ENCODE assay signal across 25 mouse cellular contexts in the genomic region with DNA sequence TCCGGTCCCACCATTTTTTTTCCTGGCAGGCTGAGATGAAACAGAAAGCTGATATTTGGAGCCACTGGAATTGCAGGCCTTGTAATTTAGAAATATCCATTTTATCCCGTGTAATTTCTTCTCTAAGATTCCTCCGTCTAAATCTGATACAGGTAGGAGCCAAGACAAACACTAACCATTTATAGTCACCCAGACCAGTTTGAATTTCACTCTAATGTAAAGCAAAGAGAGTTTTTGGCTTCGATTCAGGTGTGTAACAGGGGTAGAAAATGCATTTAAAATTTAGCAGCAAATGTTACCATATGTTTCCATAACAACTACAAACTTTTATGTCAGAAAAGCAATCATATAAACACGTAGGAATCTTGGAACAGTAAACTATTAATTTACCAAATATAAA.
DNase-seq lines count a peak whose midpoint lies in the region; ATAC-seq and TF ChIP-seq lines count a peak whose summit lies in the region.
"Had no signal": no experiment of that assay in that cellular context is flagged by ENCODE, and none has a peak within 500 bp of the region (broad histone marks: within the 10 kb centered on the region; RNA-seq: fewer than 3 reads in every experiment).

No protein-coding gene starts in this region.

- TF ChIP-seq CTCF in kidney, adult 2 months (conservative IDR thresholded peaks at IDR 0.05; ENCODE audit: insufficient read depth, insufficient read length, low read depth, low read length): no peak

- H3K9me3 ChIP-seq in lung, embryonic 15.5 days: no peaks in the 10 kb centered on the region
- H3K9me3 ChIP-seq in limb, embryonic 14.5 days (ENCODE audit: control insufficient read depth, low read length): no peaks in the 10 kb centered on the region
- H3K9me3 ChIP-seq in forebrain, embryonic 15.5 days: no peaks in the 10 kb centered on the region
- H3K9me3 ChIP-seq: embryonic facial prominence, embryonic 12.5 days; forebrain, embryonic 10.5 days; forebrain, embryonic 13.5 days; G1E; hindbrain, embryonic 12.5 days; hindbrain, embryonic 15.5 days had no signal

- no peak for TF ChIP-seq POLR2A in kidney, adult 2 months (IDR thresholded peaks at IDR 0.05; ENCODE audit: low read depth, low read length)
- no peak for TF ChIP-seq POLR2A in limb, embryonic 14.5 days (IDR thresholded peaks at IDR 0.05; ENCODE audit: borderline replicate concordance, extremely low read depth, insufficient read depth, insufficient read length)

- peak overlapping the region; percentile 26; the same call in 1 of the 2 replicates for H3K27ac ChIP-seq in kidney, adult 2 months (ENCODE audit: insufficient read depth, low read depth, low read length)
- H3K27ac ChIP-seq in lung, embryonic 15.5 days: peak overlapping the region; percentile 39
- H3K27ac ChIP-seq in limb, embryonic 14.5 days (replicated peaks; ENCODE audit: low read depth, low read length): no peak overlapping the region
- no peak overlapping the region for H3K27ac ChIP-seq in forebrain, embryonic 15.5 days (replicated peaks)
- H3K27ac ChIP-seq: forebrain, embryonic 10.5 days; forebrain, embryonic 13.5 days; gastrocnemius, adult 2 months; hindbrain, embryonic 15.5 days had no signal

- DNase-seq in kidney, adult 2 months: no peak
- no peak for DNase-seq in kidney, adult 8-10 months
- no peak for DNase-seq in lung, postnatal 10 days
- DNase-seq in limb, embryonic 14.5 days (ENCODE audit: low spot score): peak; percentile 77
- DNase-seq: adrenal gland, postnatal 10 days; adrenal gland, postnatal 36 days; B cell, adult 2 months; cerebellum, adult 18-20 months; cerebellum, adult 9-10 months; cerebellum, postnatal 14 days; forebrain, postnatal 0 days; gastrocnemius, adult 2 months; gastrocnemius, postnatal 14 days; heart, adult 11 months had no signal

- 72% methylated on average over 5 of the region's 5 CpGs for WGBS in kidney, adult 2 months
- WGBS in lung, embryonic 15.5 days: 61% methylated on average over 5 of the region's 5 CpGs
- WGBS in limb, embryonic 14.5 days: 19% methylated on average over 5 of the region's 5 CpGs
- WGBS in forebrain, embryonic 15.5 days: 77% methylated on average over 5 of the region's 5 CpGs

- no peak overlapping the region for H3K4me3 ChIP-seq in kidney, adult 2 months (ENCODE audit: insufficient read depth, low read depth, low read length)
- no peak overlapping the region for H3K4me3 ChIP-seq in lung, embryonic 15.5 days
- H3K4me3 ChIP-seq in limb, embryonic 14.5 days (replicated peaks; ENCODE audit: low read length): no peak overlapping the region
- no peak overlapping the region for H3K4me3 ChIP-seq in forebrain, embryonic 15.5 days
- H3K4me3 ChIP-seq: embryonic facial prominence, embryonic 12.5 days; forebrain, embryonic 10.5 days; forebrain, embryonic 13.5 days; gastrocnemius, adult 2 months; hindbrain, embryonic 12.5 days; hindbrain, embryonic 15.5 days had no signal

- ATAC-seq in lung, embryonic 15.5 days (ENCODE audit: borderline replicate concordance, extremely low read depth, low FRiP score, low TSS enrichment): no peak
- peak; percentile 46; the same call in 1 of the 2 replicates for ATAC-seq in limb, embryonic 14.5 days (ENCODE audit: low FRiP score, low read depth)
- no peak for ATAC-seq in forebrain, embryonic 15.5 days (replicated peaks)
- ATAC-seq: forebrain, embryonic 13.5 days; forebrain, postnatal 0 days; Patski had no signal

- no peaks in the 10 kb centered on the region for H3K27me3 ChIP-seq in kidney, adult 2 months (replicated peaks; ENCODE audit: control insufficient read depth, insufficient read depth, low read length)
- no peaks in the 10 kb centered on the region for H3K27me3 ChIP-seq in lung, embryonic 15.5 days
- peaks cover 9% of the 10 kb centered on the region for H3K27me3 ChIP-seq in limb, embryonic 14.5 days (ENCODE audit: control insufficient read depth, insufficient read depth, low read length)
- H3K27me3 ChIP-seq in forebrain, embryonic 15.5 days: no peaks in the 10 kb centered on the region
- H3K27me3 ChIP-seq: CH12.LX; embryonic facial prominence, embryonic 12.5 days; hindbrain, embryonic 12.5 days; hindbrain, embryonic 15.5 days; Patski had no signal

- H3K4me2 ChIP-seq in lung, embryonic 15.5 days: no peak overlapping the region
- H3K4me2 ChIP-seq in limb, embryonic 14.5 days (replicated peaks; ENCODE audit: low read depth, low read length, severe bottlenecking): no peak overlapping the region
- H3K4me2 ChIP-seq in forebrain, embryonic 15.5 days (replicated peaks): no peak overlapping the region
- H3K4me2 ChIP-seq: embryonic facial prominence, embryonic 12.5 days; forebrain, embryonic 13.5 days; heart, embryonic 11.5 days; hindbrain, embryonic 12.5 days; hindbrain, embryonic 15.5 days had no signal

- H3K9ac ChIP-seq in lung, embryonic 15.5 days: no peak overlapping the region
- H3K9ac ChIP-seq in limb, embryonic 14.5 days (ENCODE audit: low read depth, low read length, severe bottlenecking): no peak overlapping the region
- no peak overlapping the region for H3K9ac ChIP-seq in forebrain, embryonic 15.5 days (replicated peaks)
- H3K9ac ChIP-seq: embryonic facial prominence, embryonic 12.5 days; forebrain, embryonic 13.5 days; forebrain, postnatal 0 days; hindbrain, embryonic 12.5 days; hindbrain, embryonic 15.5 days had no signal

- peaks cover 18% of the 10 kb centered on the region; the same call in 1 of the 2 replicates for H3K4me1 ChIP-seq in kidney, adult 2 months (ENCODE audit: control insufficient read depth, insufficient read depth, low read length)
- peaks cover 26% of the 10 kb centered on the region for H3K4me1 ChIP-seq in lung, embryonic 15.5 days
- peaks cover 27% of the 10 kb centered on the region for H3K4me1 ChIP-seq in limb, embryonic 14.5 days (ENCODE audit: control insufficient read depth, insufficient read depth, low read length)
- peaks cover 3% of the 10 kb centered on the region; the same call in 1 of the 2 replicates for H3K4me1 ChIP-seq in forebrain, embryonic 15.5 days

- no peaks in the 10 kb centered on the region for H3K36me3 ChIP-seq in kidney, adult 2 months (ENCODE audit: control insufficient read depth, insufficient read depth, low read length)
- H3K36me3 ChIP-seq in lung, embryonic 15.5 days: no peaks in the 10 kb centered on the region
- H3K36me3 ChIP-seq in limb, embryonic 14.5 days (ENCODE audit: control insufficient read depth, insufficient read depth, low read length): no peaks in the 10 kb centered on the region; the same call in 1 of the 2 replicates
- H3K36me3 ChIP-seq in forebrain, embryonic 15.5 days: no peaks in the 10 kb centered on the region
- H3K36me3 ChIP-seq: forebrain, embryonic 10.5 days; hindbrain, embryonic 12.5 days; hindbrain, embryonic 15.5 days had no signal

Comparison
In these comparisons a context has a peak if more than half of its experiments do, and no peak if none do; other contexts are left out.
1. H3K27ac ChIP-seq: peak in kidney, adult 2 months (single experiment) and lung, embryonic 15.5 days (single experiment); none in limb, embryonic 14.5 days (single experiment) and forebrain, embryonic 15.5 days (single experiment).